Mouse (Mus musculus): Measurements from ENCODE around the gene Speer4a. TPM values are rescaled to one million over a fixed set of nuclear protein-coding genes. Genes with fewer than 3 reads are reported as not detected.

The Speer4a gene
- polyA plus RNA-seq (2012), result not detected in 2 replicates

DNA sequence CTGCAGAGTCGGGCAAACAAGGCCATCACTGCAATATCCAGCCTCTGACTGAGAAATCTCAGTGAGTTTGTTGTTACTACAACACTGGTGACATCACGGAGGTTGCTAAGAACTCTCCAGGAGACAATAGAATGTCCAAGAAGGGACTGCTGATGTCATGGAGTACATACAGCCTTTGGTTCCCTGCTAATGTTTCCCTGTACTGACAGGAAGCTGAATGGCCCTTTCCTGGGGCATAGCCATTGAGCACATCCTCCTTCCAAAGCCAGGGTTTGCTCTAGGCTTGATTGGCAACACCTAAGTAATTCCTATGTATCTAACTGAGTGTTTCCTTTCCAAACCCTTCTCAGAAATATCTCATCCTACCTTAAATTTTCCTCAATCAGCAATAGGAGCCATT, at the start of gene Speer4a:
Speer4a (minus strand) TSS at position 101 of the 400 bp plus-strand sequence.

DNA sequence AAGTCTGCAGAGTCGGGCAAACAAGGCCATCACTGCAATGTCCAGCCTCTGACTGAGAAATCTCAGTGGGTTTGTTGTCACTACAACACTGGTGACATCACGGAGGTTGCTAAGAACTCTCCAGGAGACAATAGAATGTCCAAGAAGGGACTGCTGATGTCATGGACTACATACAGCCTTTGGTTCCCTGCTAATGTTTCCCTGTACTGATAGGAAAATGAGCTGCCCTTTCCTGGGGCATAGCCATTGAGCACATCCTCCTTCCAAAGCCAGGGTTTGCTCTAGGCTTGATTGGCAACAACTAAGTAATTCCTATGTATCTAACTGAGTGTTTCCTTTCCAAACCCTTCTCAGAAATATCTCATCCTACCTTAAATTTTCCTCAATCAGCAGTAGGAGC, 19.1 kb upstream of the Speer4a start, which contains the start of gene Gm7347:
Gm7347 (minus strand) TSS at position 101 of the 400 bp plus-strand sequence.

GRCm38 (mm10) chr5:26022816-26023215, 16.5 kb downstream of the Speer4a start, which contains the start of gene Gm5862:
Gm5862 (minus strand) TSS chr5:26022916.

DNA sequence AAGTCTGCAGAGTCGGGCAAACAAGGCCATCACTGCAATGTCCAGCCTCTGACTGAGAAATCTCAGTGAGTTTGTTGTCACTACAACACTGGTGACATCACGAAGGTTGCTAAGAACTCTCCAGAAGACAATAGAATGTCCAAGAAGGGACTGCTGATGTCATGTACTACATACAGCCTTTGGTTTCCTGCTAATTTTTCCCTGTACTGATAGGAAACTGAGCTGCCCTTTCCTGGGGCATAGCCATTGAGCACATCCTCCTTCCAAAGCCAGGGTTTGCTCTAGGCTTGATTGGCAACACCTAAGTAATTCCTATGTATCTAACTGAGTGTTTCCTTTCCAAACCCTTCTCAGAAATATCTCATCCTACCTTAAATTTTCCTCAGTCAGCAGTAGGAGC, 34.7 kb downstream of the Speer4a start, which contains the start of gene Gm1979:
Gm1979 (minus strand) TSS at position 101 of the 400 bp plus-strand sequence.

DNA sequence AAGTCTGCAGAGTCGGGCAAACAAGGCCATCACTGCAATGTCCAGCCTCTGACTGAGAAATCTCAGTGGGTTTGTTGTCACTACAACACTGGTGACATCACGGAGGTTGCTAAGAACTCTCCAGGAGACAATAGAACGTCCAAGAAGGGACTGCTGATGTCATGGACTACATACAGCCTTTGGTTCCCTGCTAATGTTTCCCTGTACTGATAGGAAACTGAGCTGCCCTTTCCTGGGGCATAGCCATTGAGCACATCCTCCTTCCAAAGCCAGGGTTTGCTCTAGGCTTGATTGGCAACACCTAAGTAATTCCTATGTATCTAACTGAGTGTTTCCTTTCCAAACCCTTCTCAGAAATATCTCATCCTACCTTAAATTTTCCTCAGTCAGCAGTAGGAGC, 50.8 kb downstream of the Speer4a start, which contains the start of gene Gm21698:
Gm21698 (minus strand) TSS at position 101 of the 400 bp plus-strand sequence.

Other genes with a start within 250 kb of the Speer4a start
- 0.02 TPM in 1 of 2 replicates, not detected in the other for gene Gm21663, start 97.2 kb downstream of the Speer4a start, polyA plus RNA-seq (2012)
- gene Gm21671, start 85.1 kb downstream of the Speer4a start, polyA plus RNA-seq (2012), result not detected in 2 replicates
- not detected in 2 replicates for gene Gm21680, start 66.9 kb downstream of the Speer4a start, polyA plus RNA-seq (2012)
- gene Gm21698, start 50.9 kb downstream of the Speer4a start, polyA plus RNA-seq (2012), result not detected in 2 replicates
- gene Gm1979, start 34.8 kb downstream of the Speer4a start, polyA plus RNA-seq (2012), result not detected in 2 replicates
- not detected in 2 replicates for gene Gm5862, start 16.6 kb downstream of the Speer4a start, polyA plus RNA-seq (2012)
- gene Gm7347, start 19.0 kb upstream of the Speer4a start, polyA plus RNA-seq (2012), result not detected in 2 replicates
- not detected in 2 replicates for gene Gm10471, start 49.7 kb upstream of the Speer4a start, polyA plus RNA-seq (2012)
- 0.01 TPM in 1 of 2 replicates, not detected in the other for gene 5031410I06Rik, start 65.8 kb upstream of the Speer4a start, polyA plus RNA-seq (2012)
- gene Gm10220, start 81.9 kb upstream of the Speer4a start, polyA plus RNA-seq (2012), result not detected in 2 replicates
- not detected in 2 replicates for gene Gm7361, start 218.1 kb upstream of the Speer4a start, polyA plus RNA-seq (2012)

Measured in megakaryocyte-erythroid progenitor cell, adult 5 weeks (primary cell).